Mouse (Mus musculus): Measurements from ENCODE around the gene Gas2.

DNA sequence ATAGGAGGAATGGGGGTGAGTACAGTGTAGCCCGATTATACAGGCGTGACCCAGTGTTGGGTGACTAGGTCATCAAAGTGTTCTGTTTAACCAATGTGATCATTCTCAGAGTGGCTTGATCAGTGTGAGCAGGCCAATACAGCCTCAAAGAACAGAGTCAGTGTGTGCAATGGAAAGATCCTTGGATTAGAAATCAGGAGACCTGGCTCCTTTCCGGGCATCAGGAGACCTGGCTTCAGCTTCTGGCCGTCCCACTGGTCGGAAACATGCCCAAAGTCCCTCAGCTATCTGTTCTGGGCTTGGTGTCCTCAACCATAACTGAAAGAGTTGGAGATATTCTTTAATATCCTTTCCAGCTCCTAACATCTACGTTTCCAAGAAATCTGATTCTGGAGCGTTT is 27.8 kb downstream of the Gas2 start:
- TF ChIP-seq CTCF (IDR thresholded peaks at IDR 0.05; ENCODE audit: low read depth, low read length): no peak
- no peak for TF ChIP-seq POLR2AphosphoS5 (IDR thresholded peaks at IDR 0.05; ENCODE audit: insufficient replicate concordance, low read depth, low read length)
- TF ChIP-seq GATA1 (IDR thresholded peaks at IDR 0.05; ENCODE audit: borderline replicate concordance, low read length): no peak
- no peak for TF ChIP-seq TAL1 (conservative IDR thresholded peaks at IDR 0.05; ENCODE audit: low read depth, low read length)
- no peak for TF ChIP-seq GATA2 (IDR thresholded peaks at IDR 0.05; ENCODE audit: borderline replicate concordance, low read depth, low read length)
